Mouse (Mus musculus): ENCODE results near the gene Gm20388.

The Gm20388 gene

DNA sequence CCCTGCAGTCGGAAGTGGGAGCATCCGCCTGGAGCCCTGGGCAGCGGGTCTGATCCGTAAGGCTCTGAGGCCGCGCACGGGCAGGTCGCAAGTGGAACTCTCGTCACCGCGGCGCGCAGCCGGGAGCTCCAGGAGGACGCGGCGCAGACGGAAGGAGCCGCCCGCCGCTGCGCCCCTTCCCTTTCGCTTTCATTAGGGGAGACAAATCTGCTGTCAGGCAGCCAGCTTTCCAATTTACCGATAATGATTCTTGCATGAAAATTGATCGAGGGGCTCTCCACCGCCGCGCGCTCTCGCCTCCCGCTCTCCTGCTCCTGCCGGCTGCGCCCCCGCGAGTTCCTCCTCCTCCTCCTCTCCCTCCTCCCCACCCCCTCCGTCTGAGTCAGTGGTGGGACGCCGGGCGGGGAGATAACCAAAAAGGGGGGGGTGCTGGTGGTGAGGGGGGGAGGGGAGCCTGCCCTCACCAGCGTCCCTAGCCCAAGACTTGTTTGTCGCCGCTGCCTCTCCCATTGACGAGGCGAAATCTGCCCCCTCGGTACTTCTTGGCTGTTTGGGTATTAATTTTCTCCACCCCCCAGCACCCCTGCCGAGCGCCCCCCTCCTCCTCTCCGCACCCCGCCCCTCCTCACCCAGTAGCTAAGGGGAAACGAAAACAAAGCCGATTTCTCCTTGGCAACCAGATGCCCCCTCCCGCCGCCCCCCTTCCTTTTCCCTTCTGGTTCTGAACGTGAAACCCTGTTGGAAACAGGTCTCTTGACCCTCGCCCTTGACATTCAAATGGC lies 577.3 kb downstream of the Gm20388 start:
- DNase-seq = peak; percentile 71

DNA sequence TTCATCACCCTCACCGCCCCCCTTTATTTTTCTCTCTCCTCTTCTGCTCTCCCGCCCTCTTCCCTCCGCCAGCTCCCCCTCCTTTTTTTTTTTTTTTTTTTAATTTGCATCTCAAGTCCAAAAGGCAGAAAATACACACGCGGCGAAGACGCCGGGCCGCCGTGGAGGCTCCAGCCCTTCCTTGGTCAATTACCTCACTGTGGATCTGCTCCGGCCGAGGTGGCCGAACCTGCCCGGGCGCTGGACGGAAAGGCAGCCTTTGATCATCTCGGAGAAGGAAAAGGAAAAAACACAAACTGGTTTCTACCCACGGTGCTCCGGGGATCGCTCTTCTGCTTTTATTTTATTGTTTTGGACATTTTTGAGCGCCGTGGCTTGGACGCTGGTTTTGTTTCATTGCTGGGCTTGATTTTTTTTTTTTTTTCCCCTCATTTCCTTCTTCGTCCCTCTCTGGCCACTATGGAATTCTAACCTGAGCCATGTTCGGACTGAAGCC lies 578.0 kb downstream of the Gm20388 start:
- DNase-seq = peak; percentile 54

- DNase-seq = peak; percentile 61
Measured at GRCm38 (mm10) chr8:120489142-120489754, 578.6 kb downstream of the Gm20388 start.

DNA sequence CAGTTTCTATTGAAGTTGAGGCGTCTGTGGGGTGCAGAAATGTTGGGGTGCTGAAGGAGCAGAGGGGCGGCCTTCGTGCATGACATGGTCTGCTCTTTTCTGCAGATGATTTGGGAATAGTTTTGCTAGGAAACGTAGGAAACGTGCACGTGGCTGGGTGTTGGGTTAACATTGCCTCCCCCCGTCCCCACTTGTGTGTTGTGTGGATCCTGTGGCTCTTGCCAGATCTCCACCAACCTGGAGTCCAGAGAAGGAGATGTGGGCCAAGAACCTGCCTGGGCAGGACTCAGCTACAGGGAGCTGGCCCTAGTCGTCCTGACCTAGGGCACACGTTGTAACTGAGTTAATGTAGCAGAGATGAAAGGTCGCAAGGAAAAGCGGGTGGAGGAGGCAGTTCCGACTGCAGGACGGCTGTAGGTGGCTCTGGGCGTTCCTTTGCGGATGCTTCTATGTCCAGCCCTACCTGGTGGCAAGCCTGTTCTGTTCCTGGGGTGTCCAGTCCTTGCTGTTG lies 579.2 kb downstream of the Gm20388 start:
- DNase-seq = peak; percentile 70

- DNase-seq = peak; percentile 50
Measured at GRCm38 (mm10) chr8:120490354-120491141, 579.9 kb downstream of the Gm20388 start.

DNA sequence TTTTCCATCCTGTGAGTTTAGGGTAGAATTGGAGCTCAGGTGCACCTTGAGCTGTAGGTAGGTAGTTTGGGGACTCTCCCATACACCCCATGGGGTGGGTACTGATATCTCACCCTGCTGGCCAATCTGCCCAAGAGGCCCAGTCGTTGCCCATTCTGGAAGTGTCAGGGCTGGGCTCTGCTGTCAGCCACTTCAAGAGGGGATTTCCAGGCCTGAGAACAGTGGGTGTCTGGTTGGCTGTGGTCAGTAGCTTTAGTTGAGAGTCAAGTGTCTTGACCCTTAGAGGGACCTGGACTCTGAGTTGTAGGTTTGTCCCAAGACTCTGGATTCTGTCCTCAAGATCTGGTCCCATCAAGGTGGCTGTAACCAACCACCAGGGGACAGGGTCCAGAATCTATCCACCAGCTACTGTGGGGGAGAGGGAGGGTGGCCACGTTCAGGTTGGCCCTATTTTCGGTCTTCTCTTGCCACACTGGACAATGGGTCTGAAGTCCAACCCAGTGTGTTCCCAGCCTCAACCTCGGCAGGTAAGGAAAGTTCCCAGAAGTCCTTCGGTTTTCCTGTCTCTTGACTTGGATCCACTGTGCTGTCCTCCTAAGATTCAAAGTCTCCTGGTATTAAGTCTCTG lies 580.6 kb downstream of the Gm20388 start:
- DNase-seq = no peak

- peak; percentile 50 for DNase-seq
Measured at GRCm38 (mm10) chr8:120492193-120492880, 581.7 kb downstream of the Gm20388 start.

DNA sequence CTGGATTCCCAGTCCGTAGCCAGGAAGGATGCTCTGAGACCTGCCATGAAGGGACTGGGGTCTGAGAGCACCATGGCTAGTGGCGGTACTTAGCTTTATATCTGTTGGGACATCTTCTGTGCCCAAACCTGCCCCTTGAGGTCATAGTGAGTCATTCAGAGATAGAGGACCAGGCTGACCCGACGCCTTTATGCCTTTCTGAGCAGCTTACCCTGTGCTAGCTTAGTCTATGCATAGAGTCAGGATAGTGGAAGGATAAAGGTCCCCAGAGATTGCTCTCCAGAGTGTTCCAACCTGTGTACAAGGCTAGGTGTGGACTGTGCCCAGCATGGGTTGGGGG lies 582.2 kb downstream of the Gm20388 start:
- peak; percentile 24 for DNase-seq

DNA sequence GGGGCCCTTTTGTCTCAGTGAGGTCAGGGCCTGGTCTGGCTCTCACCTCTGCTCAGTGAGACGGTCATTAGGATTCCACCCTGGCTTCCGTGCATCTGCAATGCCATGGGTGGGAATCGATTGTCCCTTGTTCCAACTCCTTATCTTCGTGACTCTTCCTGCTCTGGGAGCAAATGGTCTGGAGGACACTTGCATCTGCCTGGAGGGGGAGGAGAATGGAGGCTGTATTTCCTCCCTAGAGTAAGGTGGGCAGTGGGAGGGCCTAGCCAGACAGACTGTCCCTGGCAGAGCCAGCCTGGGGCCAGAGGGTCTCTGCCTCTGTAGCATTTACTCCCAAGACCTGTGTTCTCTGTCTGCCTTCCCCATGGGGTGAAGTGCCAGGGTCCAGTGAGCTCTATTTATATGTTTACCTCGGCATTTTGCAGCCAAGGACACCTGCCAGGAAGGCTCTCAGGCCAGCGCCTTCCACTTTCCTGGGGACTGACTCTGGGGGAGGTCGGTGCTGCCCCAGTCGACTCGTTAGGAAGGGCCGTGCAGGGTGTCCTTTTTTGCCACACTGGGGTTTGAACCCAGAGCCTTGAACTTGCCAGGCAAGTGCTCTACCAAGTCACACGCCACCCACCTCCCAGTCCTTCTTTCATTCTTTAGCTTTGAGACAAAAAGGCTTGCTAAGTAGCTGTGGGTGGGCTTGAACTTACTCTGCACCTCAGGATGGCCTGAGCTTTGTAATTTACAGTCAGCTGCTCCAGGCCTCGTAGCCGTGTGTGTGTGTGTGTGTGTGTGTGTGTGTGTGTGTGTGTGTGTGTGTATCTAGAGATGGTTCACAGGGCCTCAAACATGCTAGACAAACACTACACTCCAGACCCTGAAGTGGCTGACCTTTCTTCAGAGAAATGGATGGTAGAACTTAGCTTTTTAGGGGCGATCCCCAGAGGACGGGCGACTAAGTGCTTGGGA lies 583.1 kb downstream of the Gm20388 start:
- DNase-seq = peak; percentile 30

- peak; percentile 67 for DNase-seq
Measured at GRCm38 (mm10) chr8:120494903-120495302, 584.3 kb downstream of the Gm20388 start.

DNA sequence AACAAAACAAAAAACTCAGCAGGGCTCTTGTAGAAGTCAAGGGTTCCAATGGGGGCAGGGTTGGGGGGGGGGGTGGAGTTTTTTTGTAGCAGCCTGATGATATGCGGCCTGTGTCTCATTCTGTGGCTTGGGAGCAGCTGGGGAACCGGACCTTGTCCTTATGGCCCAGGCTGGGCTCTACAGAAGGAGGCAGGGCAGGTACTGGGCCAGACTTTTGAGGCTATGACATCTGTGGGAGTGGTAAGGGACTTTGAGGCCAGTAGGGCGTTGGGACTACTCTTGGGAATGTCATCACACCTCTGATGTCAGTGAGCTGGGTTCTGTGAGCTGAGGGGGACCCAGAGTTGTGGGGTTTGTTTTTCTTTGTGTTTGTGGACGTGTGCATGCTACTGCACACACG lies 584.8 kb downstream of the Gm20388 start:
- DNase-seq = no peak

DNA sequence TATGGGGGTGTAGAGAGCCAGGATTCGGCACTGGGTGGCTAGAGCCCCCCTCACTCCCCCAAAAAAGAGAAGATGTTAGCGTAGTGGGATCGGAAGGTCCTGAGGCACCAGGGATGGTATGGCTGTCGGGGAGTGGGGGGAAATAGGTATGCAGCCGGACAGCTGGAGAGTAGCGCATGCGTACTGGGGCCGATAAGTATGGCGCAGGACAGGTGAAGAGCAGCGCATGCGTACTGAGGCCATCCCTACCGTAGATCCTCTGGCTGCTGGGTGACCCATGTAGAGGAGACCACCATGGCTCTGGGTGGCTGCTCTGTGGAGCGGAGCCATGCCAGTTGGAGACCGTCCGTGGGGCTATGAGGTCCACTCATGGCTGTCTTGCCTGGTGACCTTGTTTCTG lies 585.8 kb downstream of the Gm20388 start:
- peak; percentile 27 for DNase-seq

- DNase-seq = peak; percentile 46
Measured at GRCm38 (mm10) chr8:120497503-120497946, 586.9 kb downstream of the Gm20388 start.

- peak; percentile 55 for DNase-seq
Measured at GRCm38 (mm10) chr8:120498349-120498831, 587.7 kb downstream of the Gm20388 start.

- peak; percentile 85 for DNase-seq
Measured at GRCm38 (mm10) chr8:120498926-120499605, 588.4 kb downstream of the Gm20388 start.

- peak; percentile 73 for DNase-seq
Measured at GRCm38 (mm10) chr8:120500701-120501261, 590.1 kb downstream of the Gm20388 start.

DNA sequence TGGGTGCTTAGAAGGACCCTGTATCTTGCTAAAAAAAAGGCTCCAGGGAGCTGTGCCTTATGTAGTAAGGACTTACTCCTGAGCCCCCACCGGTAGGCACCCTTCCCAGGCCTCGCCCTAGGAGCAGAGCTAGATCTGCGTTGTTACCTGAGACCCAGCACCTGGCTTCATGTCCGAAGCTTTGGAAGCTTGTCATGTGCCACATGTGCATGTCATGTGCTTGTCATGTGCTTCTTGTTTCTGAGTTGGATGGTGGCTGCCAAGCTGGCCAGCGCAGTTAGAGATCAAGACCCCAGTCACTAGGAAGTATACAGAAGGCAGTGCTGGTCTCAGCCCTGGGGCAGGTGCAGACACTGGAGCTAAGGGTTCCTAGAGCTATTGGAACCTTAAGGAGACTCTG lies 590.8 kb downstream of the Gm20388 start:
- DNase-seq = no peak

DNA sequence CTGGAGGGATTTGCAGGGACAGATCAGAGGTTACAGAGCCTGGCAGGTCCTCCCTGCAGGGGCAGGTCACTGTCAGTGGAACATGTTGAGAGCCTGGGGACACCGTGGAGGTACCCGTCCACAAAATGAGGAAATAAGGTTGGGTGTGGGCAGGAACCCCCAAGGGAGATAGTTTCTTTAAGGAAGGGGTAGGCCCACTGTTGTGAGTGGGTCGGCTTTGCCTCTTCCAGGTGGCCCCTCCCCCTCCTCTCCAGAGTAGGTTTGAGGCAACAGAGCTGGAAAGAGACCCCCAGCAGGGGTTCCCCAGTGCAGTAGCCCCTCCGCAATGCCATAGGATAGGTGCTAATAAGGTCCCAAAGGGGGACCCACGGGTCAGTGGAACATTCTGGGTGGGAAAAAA lies 591.8 kb downstream of the Gm20388 start:
- DNase-seq = peak; percentile 61

DNA sequence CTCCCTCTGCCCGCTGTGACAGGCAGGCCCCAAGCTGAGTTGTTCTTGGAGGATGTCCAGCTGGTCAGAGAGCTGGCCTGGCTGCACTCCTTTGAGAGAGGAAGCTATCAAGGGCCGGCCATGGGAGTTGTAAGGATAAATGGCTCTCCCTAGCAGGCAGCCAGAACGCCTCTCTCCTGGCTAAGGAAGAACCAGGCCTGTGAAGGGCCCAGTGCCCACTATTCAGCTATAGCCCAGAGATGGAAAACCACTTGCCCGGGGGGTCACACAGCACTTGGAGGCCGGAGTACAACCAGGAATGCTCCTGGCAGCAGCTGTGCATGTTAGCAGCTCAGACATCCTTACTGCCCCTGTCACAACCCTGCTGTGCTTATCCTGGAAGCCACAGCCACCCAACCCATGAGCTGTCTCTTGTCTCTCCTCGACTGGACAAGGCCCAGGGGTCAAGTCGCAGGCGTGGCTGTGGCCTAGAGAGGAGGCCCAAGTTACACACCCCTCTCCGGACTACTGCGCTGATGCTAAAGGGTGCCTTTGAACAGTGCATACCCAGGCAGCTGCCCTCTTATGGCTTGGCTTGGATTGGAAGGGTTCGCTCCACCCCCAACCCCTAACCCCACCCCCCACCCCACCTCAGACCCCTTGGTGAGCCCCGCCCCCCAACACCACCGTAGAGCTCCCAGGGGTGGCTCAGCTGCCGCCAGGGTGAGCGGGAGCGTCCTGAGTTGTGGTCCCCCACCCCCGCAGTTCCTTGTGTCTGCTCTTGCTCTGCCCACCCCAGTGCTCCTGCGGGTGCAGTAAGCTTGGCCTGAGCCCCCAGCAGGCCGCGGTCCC lies 593.8 kb downstream of the Gm20388 start:
- peak; percentile 90 for DNase-seq
